Mouse (Mus musculus) intestine, embryonic 14.5 days (tissue): ENCODE measurements around the gene Clp1. TPM values are rescaled to one million over a fixed set of nuclear protein-coding genes. Genes with fewer than 3 reads are reported as not detected.

ENCODE experiments used
- ATAC-seq: fragments of 200-750 bp; cut with Nextera tagmentation; replicated peaks from 2 replicates; pipeline ENCODE4 v1.8.0; 2017; ENCODE audit warnings: low read depth, moderate number of reproducible peaks, moderate TSS enrichment, moderate library complexity; ENCODE audit not compliant: low FRiP score, low TSS enrichment
- DNase-seq: peaks from one replicate; pipeline ENCODE4 v3.0.0-alpha.2; 2018; ENCODE audit warnings: low spot score
- H3K27ac ChIP-seq: fragments of 300-500 bp; sonication (generic); 2 replicates; pipeline ENCODE4 v1.5.1; 2014; ENCODE audit warnings: low read depth, mild to moderate bottlenecking, control low read depth
- H3K27me3 ChIP-seq: fragments of 300-500 bp; sonication (generic); replicated peaks from 2 replicates; pipeline ENCODE4 v1.6.1; 2014; ENCODE audit warnings: low read length, control low read depth; ENCODE audit not compliant: control insufficient read depth, insufficient read depth
- H3K36me3 ChIP-seq: fragments of 300-500 bp; sonication (generic); 2 replicates; pipeline ENCODE4 v1.6.1; 2014; ENCODE audit warnings: low read length, control low read depth; ENCODE audit not compliant: control insufficient read depth, insufficient read depth
- H3K4me1 ChIP-seq: fragments of 300-500 bp; sonication (generic); replicated peaks from 2 replicates; pipeline ENCODE4 v1.6.1; 2014; ENCODE audit warnings: low read length, control low read depth, mixed read lengths; ENCODE audit not compliant: control insufficient read depth, insufficient read depth
- H3K4me2 ChIP-seq: fragments of 300-500 bp; sonication (generic); 2 replicates; pipeline ENCODE4 v1.6.1; 2014; ENCODE audit warnings: low read length
- H3K4me3 ChIP-seq: fragments of 300-500 bp; sonication (generic); 2 replicates; pipeline ENCODE4 v1.5.1; 2014; ENCODE audit warnings: low read depth, low read length, control low read depth, mixed read lengths
- H3K9ac ChIP-seq: fragments of 300-500 bp; sonication (generic); 2 replicates; pipeline ENCODE4 v1.6.1; 2014; ENCODE audit warnings: mild to moderate bottlenecking, low read length
- H3K9me3 ChIP-seq: fragments of 300-500 bp; sonication (generic); 2 replicates; pipeline ENCODE4 v1.6.1; 2016; ENCODE audit warnings: low read length, control low read depth; ENCODE audit not compliant: control insufficient read depth
- WGBS: fragments of 180-500 bp; shearing (Covaris S2); extraction: QIAGEN DNeasy Blood & Tissue Kit; methylation state at CpG from one replicate; pipeline ENCODE4 v1.1.7; 2014; 5-methylcytosine and 5-hydroxymethylcytosine counted together
- microRNA counts: library from miRNA; unstranded; fragments of <30 nt; microRNA quantifications from one replicate; lab custom pipeline; 2016
- microRNA-seq: library from miRNA; unstranded; fragments of <30 nt; microRNA quantifications from one replicate; pipeline ENCODE4, GENCODE M21; 2016
- polyA plus RNA-seq: library from polyadenylated mRNA; unstranded; fragments of >200 nt; fragmentation: Nextera tagmentation; extraction: Ambion mirVana; gene quantifications from 2 replicates; pipeline ENCODE4 v1.2.1, GENCODE M21; 2014

The Clp1 gene
- polyA plus RNA-seq, 1 experiment from 2014 or later: 25.7 TPM

- H3K27me3 ChIP-seq: no peaks in the 10 kb centered on the region
- no peak overlapping the region for H3K9ac ChIP-seq
- DNase-seq: peak; percentile 18
- H3K4me1 ChIP-seq: peaks cover 10% of the 10 kb centered on the region
- no peak overlapping the region for H3K4me3 ChIP-seq
- no peaks in the 10 kb centered on the region for H3K9me3 ChIP-seq
- H3K27ac ChIP-seq: no peak overlapping the region
- H3K4me2 ChIP-seq: no peak overlapping the region
- H3K36me3 ChIP-seq: peaks cover 35% of the 10 kb centered on the region
- 53% methylated on average over 6 of the region's 6 CpGs for WGBS
- no peak for ATAC-seq
Measured at GRCm38 (mm10) chr2:84682605-84683183, 44.5 kb downstream of the Clp1 start.

GRCm38 (mm10) chr2:84679016-84679415 lies 48.1 kb downstream of the Clp1 start, which contains the start of gene Tmx2:
TSS of gene Tmx2 (minus strand) at chr2:84679140.
- ATAC-seq (no peak), DNase-seq (peak; percentile 48)
- peaks cover 19% of the 10 kb centered on the region for H3K4me1 ChIP-seq
- no peak within 1 kb of the TSS for H3K27ac ChIP-seq
- H3K27me3 ChIP-seq: no peaks in the 10 kb centered on the region
- peak within 1 kb of the TSS; percentile 75 for H3K9ac ChIP-seq
- WGBS: 14% methylated on average over 8 of the region's 8 CpGs
- peaks cover 31% of the 10 kb centered on the region for H3K36me3 ChIP-seq
- H3K9me3 ChIP-seq: no peaks in the 10 kb centered on the region
- H3K4me2 ChIP-seq: peak within 1 kb of the TSS; percentile 96
- peak within 1 kb of the TSS; percentile 96 for H3K4me3 ChIP-seq

- peak; percentile 88 for DNase-seq
- Histone ChIP-seq H3K27ac (peak within 1 kb of the TSS; percentile 51), H3K9me3 (no peaks in the 10 kb centered on the region), H3K36me3 (peaks cover 38% of the 10 kb centered on the region), H3K4me2 (peak within 1 kb of the TSS; percentile 96), H3K27me3 (no peaks in the 10 kb centered on the region), H3K4me3 (peak within 1 kb of the TSS; percentile 96), H3K9ac (peak within 1 kb of the TSS; percentile 75), H3K4me1 (peaks cover 19% of the 10 kb centered on the region)
- ATAC-seq: peak; percentile 100
- under 1% methylated on average over 44 of the region's 44 CpGs for WGBS
Measured at GRCm38 (mm10) chr2:84677968-84678880, 48.9 kb downstream of the Clp1 start, which contains the start of the genes Gm28635 and Med19. TSS of gene Gm28635 (minus strand) at chr2:84678041. TSS of gene Med19 (plus strand) at chr2:84678402.

- Histone ChIP-seq H3K9me3 (no peaks in the 10 kb centered on the region), H3K4me3 (peak overlapping the region; percentile 96), H3K36me3 (peaks cover 46% of the 10 kb centered on the region), H3K9ac (peak overlapping the region; percentile 58), H3K4me2 (peak overlapping the region; percentile 83), H3K27me3 (no peaks in the 10 kb centered on the region), H3K27ac (peak overlapping the region; percentile 51), H3K4me1 (peaks cover 19% of the 10 kb centered on the region)
- ATAC-seq: peak; percentile 61
- 8% methylated on average over 22 of the region's 22 CpGs for WGBS
- DNase-seq: no peak
Measured at GRCm38 (mm10) chr2:84677270-84677967, 49.7 kb downstream of the Clp1 start.

MicroRNAs within 50 kb of the gene (microRNA counts, 519-probe panel; counts per million panel counts)
- microRNA mmu-miR-130a (lab: Ali Mortazavi, UCI): 6,210 counts per million, percentile 98 among the panel's probes with 10 or more counts

Small RNAs within 50 kb of the gene (microRNA-seq; reads per million reads assigned to microRNA genes)
- gene Mir130a: 36,890 reads per million, percentile 99 among the genes with 10 or more reads in this experiment

Other genes with a start within 250 kb of the Clp1 start
- 59.5 and 64.6 TPM in 2 replicates for gene Ctnnd1, start 76.6 kb downstream of the Clp1 start, polyA plus RNA-seq
- 0.34 and 0.60 TPM in 2 replicates for gene Btbd18, start 68.3 kb downstream of the Clp1 start, polyA plus RNA-seq
- gene Selenoh, start 56.6 kb downstream of the Clp1 start, polyA plus RNA-seq: 309 and 329 TPM in 2 replicates
- gene Gm28635, start 49.3 kb downstream of the Clp1 start, polyA plus RNA-seq: not detected in 2 replicates
- 39.5 and 40.6 TPM in 2 replicates for gene Med19, start 48.9 kb downstream of the Clp1 start, polyA plus RNA-seq
- 131 and 134 TPM in 2 replicates for gene Tmx2, start 48.2 kb downstream of the Clp1 start, polyA plus RNA-seq
- 30.0 and 30.7 TPM in 2 replicates for gene Zdhhc5, start 12.2 kb downstream of the Clp1 start, polyA plus RNA-seq
- 6.9 and 8.8 TPM in 2 replicates for gene Ypel4, start 6.7 kb upstream of the Clp1 start, polyA plus RNA-seq
- gene Gm19426, start 16.3 kb upstream of the Clp1 start, polyA plus RNA-seq: 4.6 and 5.3 TPM in 2 replicates
- 60.9 and 73.4 TPM in 2 replicates for gene Serping1, start 48.1 kb upstream of the Clp1 start, polyA plus RNA-seq
- 33.2 and 33.3 TPM in 2 replicates for gene Ube2l6, start 71.5 kb upstream of the Clp1 start, polyA plus RNA-seq
- gene Smtnl1, start 95.3 kb upstream of the Clp1 start, polyA plus RNA-seq: 0.27 TPM in 1 of 2 replicates, not detected in the other
- 73.7 and 75.5 TPM in 2 replicates for gene Timm10, start 99.6 kb upstream of the Clp1 start, polyA plus RNA-seq
- 18.3 and 18.7 TPM in 2 replicates for gene Slc43a1, start 111.5 kb upstream of the Clp1 start, polyA plus RNA-seq
- 0.99 and 1.9 TPM in 2 replicates for gene Rtn4rl2, start 159.4 kb upstream of the Clp1 start, polyA plus RNA-seq
- 46.7 and 54.7 TPM in 2 replicates for gene Slc43a3, start 209.2 kb upstream of the Clp1 start, polyA plus RNA-seq